Mouse (Mus musculus) thymus, adult 2 months (tissue): ENCODE measurements around the gene Zfp664.

ENCODE experiments used
- CTCF ChIP-seq: fragments of 200-500 bp; IDR thresholded peaks from 2 replicates; pipeline ENCODE4 v1.5.1; 2012; ENCODE audit warnings: mild to moderate bottlenecking, control low read depth, low read length, moderate library complexity, borderline replicate concordance; ENCODE audit not compliant: control insufficient read depth, poor library complexity, insufficient read depth; ENCODE audit errors: extremely low read depth
- POLR2A ChIP-seq: fragments of 200-500 bp; IDR thresholded peaks from 2 replicates; pipeline ENCODE4 v1.6.1; 2012; ENCODE audit warnings: mild to moderate bottlenecking, low read length, control low read depth, moderate library complexity; ENCODE audit not compliant: control insufficient read depth, poor library complexity, insufficient read depth; ENCODE audit errors: extremely low read depth

DNA sequence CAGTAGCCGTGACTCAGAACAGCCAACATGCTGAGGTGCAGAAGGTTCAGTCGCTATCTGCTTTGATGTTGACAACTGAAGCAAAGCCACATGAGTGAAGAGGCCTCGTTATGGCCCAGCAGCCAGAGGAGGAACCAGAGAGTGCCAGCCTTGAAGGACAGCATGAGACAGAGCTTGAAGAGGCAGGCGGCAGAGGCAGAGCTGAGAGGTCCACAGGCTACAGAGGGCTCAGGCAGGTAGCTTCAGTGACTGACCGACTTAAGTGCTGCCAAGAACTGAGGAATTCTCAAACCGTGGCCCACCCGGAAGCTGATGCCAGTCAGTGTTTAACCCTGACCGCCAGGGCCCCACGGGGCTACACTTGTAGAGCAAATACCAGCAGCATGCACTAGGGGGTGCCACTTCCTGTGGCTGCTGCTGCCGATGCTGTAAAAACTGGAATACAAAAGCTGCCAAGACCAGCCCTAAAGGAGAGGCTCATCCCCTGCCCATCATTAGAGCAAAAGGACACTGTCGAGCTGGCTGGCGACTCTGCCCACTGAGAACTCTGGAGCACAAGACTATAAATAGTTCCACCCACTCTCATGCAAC is 81.4 kb downstream of the Zfp664 start:
- TF ChIP-seq CTCF (peak; percentile 85), POLR2A (no peak)
